In the genomic region with DNA sequence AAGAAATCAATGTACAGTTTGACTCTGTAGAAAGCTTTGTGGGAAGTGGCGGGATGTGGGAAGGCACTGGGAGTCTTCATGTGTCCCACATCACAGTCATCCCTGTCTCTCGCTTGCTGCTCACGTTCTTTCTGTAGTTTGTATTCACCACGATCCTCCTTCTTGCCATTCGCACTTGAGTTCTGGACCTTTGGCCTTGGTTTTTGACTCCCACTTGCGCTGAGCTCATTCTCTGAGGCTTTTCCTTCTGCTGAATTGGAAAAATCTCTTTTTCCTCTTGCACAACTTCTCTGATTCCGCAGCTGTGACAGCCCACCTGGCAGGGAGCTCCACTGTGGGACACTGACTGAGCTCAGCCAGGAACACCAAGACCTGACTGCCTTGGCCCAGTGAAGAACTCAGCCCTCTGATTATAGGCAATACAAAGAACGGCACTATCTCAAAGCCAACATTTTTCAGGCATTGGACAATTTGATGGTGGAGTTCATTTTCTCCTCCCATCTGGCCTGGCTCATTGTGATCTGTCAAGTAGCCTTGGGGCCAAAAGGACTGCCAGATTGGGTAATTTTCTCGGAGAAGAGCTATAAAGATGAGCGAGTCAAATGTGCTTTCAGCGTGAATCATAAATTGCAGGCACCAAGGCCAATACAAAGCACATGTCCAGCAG, we compare ENCODE assay signal across 10 mouse cellular contexts.
DNase-seq lines count a peak whose midpoint lies in the region; ATAC-seq lines count a peak whose summit lies in the region.
"Had no signal": no experiment of that assay in that cellular context is flagged by ENCODE, and none has a peak within 500 bp of the region (broad histone marks: within the 10 kb centered on the region; RNA-seq: fewer than 3 reads in every experiment).

No protein-coding gene starts in this region.

- no peaks in the 10 kb centered on the region for H3K27me3 ChIP-seq in heart, embryonic 11.5 days (ENCODE audit: control insufficient read depth, insufficient read depth, low read length)
- H3K27me3 ChIP-seq in forebrain, embryonic 10.5 days (ENCODE audit: poor library complexity, severe bottlenecking), result no peaks in the 10 kb centered on the region
- H3K27me3 ChIP-seq: forebrain, embryonic 12.5 days had no signal

- 76% methylated on average over 11 of the region's 11 CpGs for WGBS in heart, embryonic 11.5 days (ENCODE audit: insufficient replicate concordance)
- WGBS in forebrain, embryonic 10.5 days, result 88% methylated on average over 11 of the region's 11 CpGs

- H3K9me3 ChIP-seq in heart, embryonic 11.5 days (replicated peaks; ENCODE audit: control insufficient read depth, low read length), result no peaks in the 10 kb centered on the region
- no peaks in the 10 kb centered on the region for H3K9me3 ChIP-seq in forebrain, embryonic 10.5 days
- H3K9me3 ChIP-seq: forebrain, embryonic 12.5 days had no signal

- no peak overlapping the region for H3K4me2 ChIP-seq in heart, embryonic 11.5 days
- H3K4me2 ChIP-seq: forebrain, embryonic 12.5 days had no signal

- H3K27ac ChIP-seq in heart, embryonic 11.5 days (ENCODE audit: low read depth, low read length), result no peak overlapping the region
- no peak overlapping the region for H3K27ac ChIP-seq in forebrain, embryonic 10.5 days
- H3K27ac ChIP-seq: forebrain, embryonic 12.5 days had no signal

- H3K9ac ChIP-seq in heart, embryonic 11.5 days (ENCODE audit: low read depth, low read length), result no peak overlapping the region
- H3K9ac ChIP-seq: forebrain, embryonic 12.5 days had no signal

- peak; percentile 77 to 89 for DNase-seq in heart, adult 18-20 months
- peak; percentile 79 for DNase-seq in adrenal gland, adult 8-10 months
- DNase-seq in gastrocnemius, postnatal 14 days, result peak; percentile 83
- peak; percentile 70 for DNase-seq in lung, postnatal 36 days
- DNase-seq in forebrain, embryonic 10.5 days (ENCODE audit: extremely low spot score, low spot score), result no peak
- DNase-seq in retina, postnatal 1 day, result no peak
- DNase-seq in spleen, postnatal 10 days (ENCODE audit: low spot score in 2 of 2), result no peak

- H3K36me3 ChIP-seq in heart, embryonic 11.5 days (ENCODE audit: control insufficient read depth, insufficient read depth, low read length), result no peaks in the 10 kb centered on the region
- H3K36me3 ChIP-seq in forebrain, embryonic 10.5 days (replicated peaks), result no peaks in the 10 kb centered on the region
- H3K36me3 ChIP-seq: forebrain, embryonic 12.5 days had no signal

- H3K4me3 ChIP-seq in heart, embryonic 11.5 days (ENCODE audit: low read depth, low read length), result no peak overlapping the region
- H3K4me3 ChIP-seq in forebrain, embryonic 10.5 days, result no peak overlapping the region
- H3K4me3 ChIP-seq: forebrain, embryonic 12.5 days; megakaryocyte, embryonic 14.5 days had no signal

- no peaks in the 10 kb centered on the region for H3K4me1 ChIP-seq in heart, embryonic 11.5 days (ENCODE audit: control insufficient read depth, insufficient read depth, low read length)
- H3K4me1 ChIP-seq in forebrain, embryonic 10.5 days, result peaks cover 11% of the 10 kb centered on the region
- H3K4me1 ChIP-seq: megakaryocyte, embryonic 14.5 days had no signal

- intact Hi-C loops in gastrocnemius, postnatal 14 days (cut with DNase I; ENCODE audit: low total_unique reads), result no loop called here

- ATAC-seq in heart, embryonic 11.5 days (replicated peaks; ENCODE audit: insufficient number of reproducible peaks, low FRiP score, low TSS enrichment), result no peak

Comparison
In these comparisons a context has a peak if more than half of its experiments do, and no peak if none do; other contexts are left out.
1. DNase-seq: peak in heart, adult 18-20 months (2 of 2), adrenal gland, adult 8-10 months (single experiment), gastrocnemius, postnatal 14 days (single experiment) and lung, postnatal 36 days (single experiment); none in forebrain, embryonic 10.5 days (single experiment), retina, postnatal 1 day (single experiment) and spleen, postnatal 10 days (0 of 2).